Mouse (Mus musculus) testis, adult 2 months (tissue): ENCODE data around the gene Gmpr. TPM values are rescaled to one million over a fixed set of nuclear protein-coding genes. Genes with fewer than 3 reads are reported as not detected.

Source experiments
- H3K27ac ChIP-seq: fragments of 200-500 bp; 2 replicates; pipeline ENCODE4 v1.5.1; 2012; ENCODE audit warnings: low read depth, low read length; ENCODE audit not compliant: control insufficient read depth, insufficient read depth
- H3K27me3 ChIP-seq: fragments of 200-500 bp; 2 replicates; pipeline ENCODE4 v1.6.1; 2012; ENCODE audit warnings: mild to moderate bottlenecking, low read length, moderate library complexity; ENCODE audit not compliant: control insufficient read depth, insufficient read depth
- H3K36me3 ChIP-seq: fragments of 200-500 bp; 2 replicates; pipeline ENCODE4 v1.6.1; 2012; ENCODE audit warnings: mild to moderate bottlenecking, low read length; ENCODE audit not compliant: control insufficient read depth, insufficient read depth
- H3K4me1 ChIP-seq: fragments of 200-500 bp; 2 replicates; pipeline ENCODE4 v1.6.1; 2012; ENCODE audit warnings: low read length; ENCODE audit not compliant: control insufficient read depth, insufficient read depth
- H3K4me3 ChIP-seq: fragments of 200-500 bp; 2 replicates; pipeline ENCODE4 v1.5.1; 2012; ENCODE audit warnings: low read depth, mild to moderate bottlenecking, low read length, moderate library complexity, mixed read lengths; ENCODE audit not compliant: control insufficient read depth
- CTCF ChIP-seq: fragments of 200-500 bp; IDR thresholded peaks from 2 replicates; pipeline ENCODE4 v1.5.1; 2012; ENCODE audit warnings: low read depth, mild to moderate bottlenecking, inconsistent platforms, low read length, moderate library complexity; ENCODE audit not compliant: control insufficient read depth, insufficient read depth, insufficient replicate concordance
- POLR2A ChIP-seq: fragments of 200-500 bp; IDR thresholded peaks from 2 replicates; pipeline ENCODE4 v1.6.1; 2012; ENCODE audit warnings: low read depth, mild to moderate bottlenecking, inconsistent platforms, low read length, moderate library complexity; ENCODE audit not compliant: control insufficient read depth
- polyA plus RNA-seq: library from polyadenylated mRNA; depleted of rRNA; stranded (reverse); fragments of >200 nt; gene quantifications from 2 replicates; pipeline ENCODE4 v1.2.3, GENCODE M21; 2012

Gene Gmpr
- polyA plus RNA-seq, 1 experiment = 6.4 TPM

GRCm38 (mm10) chr13:45509366-45509765 is 2.1 kb downstream of the Gmpr start:
- Histone ChIP-seq H3K27me3 (no peaks in the 10 kb centered on the region), H3K4me1 (peaks cover 11% of the 10 kb centered on the region)

DNA sequence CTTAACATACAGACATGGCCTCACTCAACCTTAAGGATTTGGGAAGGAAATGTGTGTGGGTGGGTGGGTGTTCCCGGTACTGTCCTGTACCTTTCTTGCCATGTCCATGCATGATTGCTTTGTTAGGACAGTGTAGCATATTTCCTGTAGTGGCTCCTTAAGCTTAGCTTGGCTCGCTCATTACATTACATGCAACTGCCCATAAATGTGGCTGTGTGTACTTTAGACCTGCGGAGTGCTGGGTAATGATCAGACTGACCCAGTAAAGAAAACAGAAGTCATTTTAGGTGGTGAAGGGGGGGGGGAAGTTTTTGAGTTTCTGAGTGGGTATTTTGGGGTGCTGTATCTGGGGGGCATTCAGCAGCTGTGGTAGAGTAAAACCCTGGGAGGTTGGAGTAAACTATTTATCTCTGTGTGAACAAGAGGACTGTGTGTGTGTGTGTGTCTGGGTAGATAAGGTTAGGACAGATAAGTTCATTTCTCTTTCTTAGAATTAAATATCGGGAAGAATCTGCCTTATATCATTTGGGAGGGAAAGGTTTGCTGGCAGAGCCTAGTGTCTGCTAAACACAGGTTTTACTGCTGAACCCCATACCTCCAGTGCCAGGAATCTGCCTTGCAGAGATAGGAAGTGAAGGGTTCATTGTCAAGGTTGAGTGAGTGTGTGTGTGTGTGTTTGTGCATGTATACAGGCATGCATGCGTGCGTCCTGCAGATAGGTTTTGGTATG is 4.6 kb downstream of the Gmpr start:
- H3K4me1 ChIP-seq = peaks cover 20% of the 10 kb centered on the region
- H3K27me3 ChIP-seq = no peaks in the 10 kb centered on the region
- no peak overlapping the region for H3K27ac ChIP-seq
- TF ChIP-seq POLR2A (no peak), CTCF (no peak)
- H3K4me3 ChIP-seq = no peak overlapping the region
- no peaks in the 10 kb centered on the region for H3K36me3 ChIP-seq

More at GRCm38 (mm10) chr13:45509366-45509765, 2.1 kb downstream of the Gmpr start:
- H3K27ac ChIP-seq = no peak overlapping the region
- no peak for TF ChIP-seq POLR2A
- H3K4me3 ChIP-seq = no peak overlapping the region
- no peaks in the 10 kb centered on the region for H3K36me3 ChIP-seq

GRCm38 (mm10) chr13:45512531-45512930 is 5.3 kb downstream of the Gmpr start:
- peaks cover 20% of the 10 kb centered on the region for H3K4me1 ChIP-seq

GRCm38 (mm10) chr13:45513009-45513984 is 6.1 kb downstream of the Gmpr start:
- H3K27ac ChIP-seq = no peak overlapping the region

More at GRCm38 (mm10) chr13:45512531-45512930, 5.3 kb downstream of the Gmpr start:
- H3K4me3 ChIP-seq = no peak overlapping the region
- H3K27ac ChIP-seq = no peak overlapping the region
- H3K27me3 ChIP-seq = no peaks in the 10 kb centered on the region
- TF ChIP-seq POLR2A (no peak), CTCF (no peak)
- H3K36me3 ChIP-seq = no peaks in the 10 kb centered on the region

GRCm38 (mm10) chr13:45514115-45514514 is 6.9 kb downstream of the Gmpr start:
- H3K4me1 ChIP-seq = peaks cover 12% of the 10 kb centered on the region
- H3K27me3 ChIP-seq = no peaks in the 10 kb centered on the region
- TF ChIP-seq POLR2A = no peak
- TF ChIP-seq CTCF = no peak
- H3K27ac ChIP-seq = no peak overlapping the region
- no peak overlapping the region for H3K4me3 ChIP-seq
- no peaks in the 10 kb centered on the region for H3K36me3 ChIP-seq

More at GRCm38 (mm10) chr13:45513009-45513984, 6.1 kb downstream of the Gmpr start:
- H3K36me3 ChIP-seq = no peaks in the 10 kb centered on the region
- TF ChIP-seq POLR2A = no peak
- no peak for TF ChIP-seq CTCF
- no peaks in the 10 kb centered on the region for H3K27me3 ChIP-seq
- H3K4me1 ChIP-seq = peaks cover 12% of the 10 kb centered on the region
- H3K4me3 ChIP-seq = no peak overlapping the region

DNA sequence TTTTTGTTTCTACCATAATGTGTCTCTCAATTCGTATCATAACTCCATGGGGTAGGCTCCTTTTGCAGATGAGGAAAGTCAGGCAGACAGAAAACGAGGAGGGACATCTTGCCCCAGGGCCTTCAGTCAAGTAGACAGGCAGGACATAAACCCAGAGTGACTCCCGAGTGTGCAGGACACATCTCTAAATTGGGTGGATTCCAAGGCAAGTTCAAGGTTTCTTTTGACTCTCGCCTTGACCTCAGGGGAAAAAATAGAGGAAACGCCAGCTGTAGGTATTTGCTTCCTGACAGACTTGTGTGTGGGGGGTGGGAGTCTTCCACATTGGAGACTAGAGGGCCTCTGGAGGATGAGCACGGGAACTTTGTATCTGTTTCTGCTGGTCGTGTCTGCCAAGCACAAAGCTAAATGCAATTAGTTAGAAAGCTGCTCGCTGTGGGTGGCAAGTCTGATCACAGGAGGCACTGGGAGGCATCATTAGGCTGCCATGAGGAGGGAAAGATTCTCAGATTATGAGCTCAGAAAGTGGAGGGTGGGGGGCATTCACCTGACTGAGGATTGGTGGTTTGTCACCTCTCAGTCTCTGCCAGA is 7.7 kb downstream of the Gmpr start:
- no peak for TF ChIP-seq CTCF
- TF ChIP-seq POLR2A = no peak
- Histone ChIP-seq H3K4me1 (peaks cover 12% of the 10 kb centered on the region), H3K36me3 (no peaks in the 10 kb centered on the region), H3K27ac (no peak overlapping the region), H3K4me3 (no peak overlapping the region), H3K27me3 (no peaks in the 10 kb centered on the region)

- TF ChIP-seq CTCF (no peak), POLR2A (no peak)
Measured at GRCm38 (mm10) chr13:45516501-45517393, 9.5 kb downstream of the Gmpr start.

More at GRCm38 (mm10) chr13:45516501-45517393, 9.5 kb downstream of the Gmpr start:
- no peak overlapping the region for H3K27ac ChIP-seq
- peaks cover 12% of the 10 kb centered on the region for H3K4me1 ChIP-seq
- peak overlapping the region; percentile 36 for H3K4me3 ChIP-seq
- no peaks in the 10 kb centered on the region for H3K27me3 ChIP-seq
- H3K36me3 ChIP-seq = no peaks in the 10 kb centered on the region
